Mouse (Mus musculus) limb, embryonic 11.5 days (tissue): Measurements from ENCODE around the gene Cideb. TPM values are rescaled to one million over a fixed set of nuclear protein-coding genes. Genes with fewer than 3 reads are reported as not detected.
A peak's percentile ranks its signal among the peaks of the same experiment; 100 is the strongest.

Experiments
- ATAC-seq: fragments of 200-750 bp; cut with Nextera tagmentation; 2 replicates; pipeline ENCODE4 v1.8.0; 2017; ENCODE audit warnings: low read depth; ENCODE audit not compliant: insufficient number of reproducible peaks, low FRiP score, low TSS enrichment
- DNase-seq: peaks from one replicate; pipeline ENCODE4 v3.0.0-alpha.2; 2015; ENCODE audit warnings: low spot score
- H3K27ac ChIP-seq: fragments of 300-500 bp; sonication (generic); replicated peaks from 2 replicates; pipeline ENCODE4 v1.5.1; 2014; ENCODE audit warnings: low read depth, mild to moderate bottlenecking, low read length
- H3K27me3 ChIP-seq: fragments of 300-500 bp; sonication (generic); 2 replicates; pipeline ENCODE4 v1.6.1; 2014; ENCODE audit warnings: mild to moderate bottlenecking, low read length, mixed read lengths; ENCODE audit not compliant: control insufficient read depth, insufficient read depth
- H3K36me3 ChIP-seq: fragments of 300-500 bp; sonication (generic); 2 replicates; pipeline ENCODE4 v1.6.1; 2014; ENCODE audit warnings: mild to moderate bottlenecking, low read length, moderate library complexity, mixed read lengths; ENCODE audit not compliant: control insufficient read depth, insufficient read depth
- H3K4me1 ChIP-seq: fragments of 300-500 bp; sonication (generic); 2 replicates; pipeline ENCODE4 v1.6.1; 2014; ENCODE audit warnings: low read length, mixed read lengths; ENCODE audit not compliant: control insufficient read depth, insufficient read depth
- H3K4me2 ChIP-seq: fragments of 300-500 bp; sonication (generic); 2 replicates; pipeline ENCODE4 v1.6.1; 2014; ENCODE audit warnings: low read depth, mild to moderate bottlenecking, moderate library complexity; ENCODE audit not compliant: severe bottlenecking
- H3K4me3 ChIP-seq: fragments of 300-500 bp; sonication (generic); 2 replicates; pipeline ENCODE4 v1.5.1; 2014; ENCODE audit warnings: low read depth, low read length
- H3K9ac ChIP-seq: fragments of 300-500 bp; sonication (generic); 2 replicates; pipeline ENCODE4 v1.6.1; 2014; ENCODE audit warnings: mild to moderate bottlenecking, low read length
- H3K9me3 ChIP-seq: fragments of 300-500 bp; sonication (generic); 2 replicates; pipeline ENCODE4 v1.6.1; 2016; ENCODE audit warnings: low read length; ENCODE audit not compliant: control insufficient read depth
- WGBS: fragments of 180-500 bp; shearing (Covaris S2); extraction: QIAGEN DNeasy Blood & Tissue Kit; methylation state at CpG from one replicate; pipeline ENCODE4 v1.1.7; 2014; 5-methylcytosine and 5-hydroxymethylcytosine counted together
- polyA plus RNA-seq: library from polyadenylated mRNA; unstranded; fragments of >200 nt; fragmentation: Nextera tagmentation; extraction: Ambion mirVana; gene quantifications from 2 replicates; pipeline ENCODE4 v1.2.1, GENCODE M21; 2014

The Cideb gene
- polyA plus RNA-seq, 1 experiment from 2014 or later = 0.37 TPM

DNA sequence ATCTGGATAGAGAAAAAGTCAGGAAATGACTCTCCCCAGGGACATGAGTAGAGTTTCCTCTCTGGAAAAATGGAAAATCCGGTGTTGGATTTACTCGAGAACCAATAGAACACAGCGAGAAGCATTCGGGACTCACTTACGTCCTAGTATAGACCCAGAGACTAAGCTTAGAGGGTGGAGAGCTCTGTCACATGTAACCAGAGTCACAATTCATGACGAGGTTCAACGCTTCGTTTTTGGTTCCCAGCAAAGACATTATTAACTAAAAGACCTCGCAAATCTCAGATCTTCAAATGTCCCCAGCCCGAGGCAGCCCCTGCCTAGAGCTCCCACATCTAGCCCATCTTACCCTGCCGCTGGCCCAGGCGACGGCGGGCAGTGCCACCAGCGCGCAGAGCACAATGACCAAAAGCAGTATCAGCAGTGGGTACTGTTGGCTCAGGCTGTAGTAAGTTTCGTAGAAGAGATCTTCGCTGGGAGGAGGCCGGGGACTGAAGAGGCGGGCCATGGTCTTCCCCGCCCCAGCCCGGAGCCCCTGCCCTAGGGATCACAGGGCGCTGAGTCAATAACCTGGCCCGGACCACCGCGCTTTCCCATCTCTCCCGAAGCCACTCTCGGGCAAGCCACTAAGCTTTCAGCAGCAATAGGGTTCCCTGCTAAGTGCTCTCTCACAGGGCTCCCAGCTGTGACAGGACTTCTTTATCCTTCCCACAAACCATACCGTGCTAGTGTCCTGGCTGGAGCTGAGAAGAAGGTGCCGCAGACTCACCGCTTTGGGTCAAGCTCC is 25.1 kb upstream of the Cideb start:
- DNase-seq = peak; percentile 58
- WGBS = 1% methylated on average over 31 of the region's 31 CpGs
- Histone ChIP-seq H3K4me1 (peaks cover 18% of the 10 kb centered on the region), H3K27ac (peak overlapping the region; percentile 3; the same call in 1 of the 2 replicates), H3K27me3 (peaks cover 21% of the 10 kb centered on the region; the same call in 1 of the 2 replicates), H3K9me3 (no peaks in the 10 kb centered on the region), H3K9ac (peak overlapping the region; percentile 49), H3K36me3 (no peaks in the 10 kb centered on the region), H3K4me2 (peak overlapping the region; percentile 79), H3K4me3 (peak overlapping the region; percentile 48)
- ATAC-seq = peak; percentile 23; the same call in 1 of the 2 replicates

GRCm38 (mm10) chr14:55782361-55782960 is 24.2 kb upstream of the Cideb start:
- Histone ChIP-seq H3K4me2 (peak overlapping the region; percentile 79), H3K27ac (no peak overlapping the region)
- no peak for ATAC-seq

GRCm38 (mm10) chr14:55781310-55781709 is 23.1 kb upstream of the Cideb start:
- H3K9ac ChIP-seq = no peak overlapping the region
- peak overlapping the region; percentile 15 for H3K4me3 ChIP-seq
- 14% methylated on average over 14 of the region's 14 CpGs for WGBS
- H3K4me2 ChIP-seq = peak overlapping the region; percentile 35
- peaks cover 9% of the 10 kb centered on the region; the same call in 1 of the 2 replicates for H3K27me3 ChIP-seq
- H3K27ac ChIP-seq = no peak overlapping the region
- H3K9me3 ChIP-seq = no peaks in the 10 kb centered on the region
- H3K4me1 ChIP-seq = peaks cover 15% of the 10 kb centered on the region
- H3K36me3 ChIP-seq = no peaks in the 10 kb centered on the region
- peak; percentile 63; the same call in 1 of the 2 replicates for ATAC-seq
- peak; percentile 80 for DNase-seq

More at GRCm38 (mm10) chr14:55782361-55782960, 24.2 kb upstream of the Cideb start:
- WGBS = 49% methylated on average over 9 of the region's 9 CpGs
- peaks cover 14% of the 10 kb centered on the region; the same call in 1 of the 2 replicates for H3K27me3 ChIP-seq
- no peak for DNase-seq
- H3K4me3 ChIP-seq = peak overlapping the region; percentile 48
- H3K9ac ChIP-seq = peak overlapping the region; percentile 32; the same call in 1 of the 2 replicates
- peaks cover 15% of the 10 kb centered on the region for H3K4me1 ChIP-seq
- H3K36me3 ChIP-seq = no peaks in the 10 kb centered on the region
- H3K9me3 ChIP-seq = no peaks in the 10 kb centered on the region

- Histone ChIP-seq H3K4me3 (no peak overlapping the region; the same call in 1 of the 2 replicates), H3K27ac (no peak overlapping the region), H3K4me1 (peaks cover 15% of the 10 kb centered on the region), H3K4me2 (0 out of 2 replicates have a peak overlapping the region, but pooled peaks have one; percentile 35), H3K9ac (peak overlapping the region; percentile 1; the same call in 1 of the 2 replicates), H3K9me3 (no peaks in the 10 kb centered on the region), H3K27me3 (peaks cover 5% of the 10 kb centered on the region; the same call in 1 of the 2 replicates), H3K36me3 (no peaks in the 10 kb centered on the region)
- 78% methylated on average over 11 of the region's 11 CpGs for WGBS
- DNase-seq = no peak
- no peak; the same call in 1 of the 2 replicates for ATAC-seq
Measured at GRCm38 (mm10) chr14:55780736-55781135, 22.5 kb upstream of the Cideb start.

DNA sequence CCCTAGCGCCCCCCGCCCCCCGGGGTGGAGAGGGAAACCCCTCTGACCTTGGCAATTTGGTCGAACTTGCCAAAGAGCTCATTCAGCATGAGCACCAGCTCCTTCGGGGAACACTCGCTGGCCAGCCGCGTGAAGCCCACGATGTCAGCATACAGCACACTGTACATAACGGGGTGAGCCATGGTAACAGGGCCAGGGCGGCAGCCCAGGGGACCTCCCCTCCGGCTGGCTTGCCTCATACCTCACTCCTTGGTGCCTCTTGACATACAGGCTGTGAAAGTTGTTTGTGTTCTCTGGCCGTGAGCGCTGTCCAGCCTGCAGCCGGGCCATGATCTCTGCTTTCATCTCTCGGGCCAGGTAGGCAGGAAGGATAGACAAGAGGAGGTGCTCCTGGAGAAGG is 21.4 kb upstream of the Cideb start:
- 59% methylated on average over 16 of the region's 16 CpGs for WGBS
- no peaks in the 10 kb centered on the region for H3K36me3 ChIP-seq
- peaks cover under 1% of the 10 kb centered on the region; the same call in 1 of the 2 replicates for H3K27me3 ChIP-seq
- H3K9me3 ChIP-seq = no peaks in the 10 kb centered on the region
- DNase-seq (no peak), ATAC-seq (no peak)
- no peak overlapping the region for H3K9ac ChIP-seq
- peaks cover 15% of the 10 kb centered on the region for H3K4me1 ChIP-seq
- no peak overlapping the region for H3K27ac ChIP-seq
- no peak overlapping the region for H3K4me2 ChIP-seq
- no peak overlapping the region for H3K4me3 ChIP-seq

- H3K9me3 ChIP-seq = no peaks in the 10 kb centered on the region
- no peaks in the 10 kb centered on the region for H3K27me3 ChIP-seq
- H3K4me3 ChIP-seq = no peak overlapping the region
- H3K36me3 ChIP-seq = no peaks in the 10 kb centered on the region
- ATAC-seq = no peak
- H3K4me1 ChIP-seq = peaks cover 15% of the 10 kb centered on the region
- 88% methylated on average over 15 of the region's 15 CpGs for WGBS
- no peak overlapping the region for H3K27ac ChIP-seq
- DNase-seq = no peak
- H3K4me2 ChIP-seq = no peak overlapping the region
- H3K9ac ChIP-seq = no peak overlapping the region
Measured at GRCm38 (mm10) chr14:55778686-55779085, 20.4 kb upstream of the Cideb start.

DNA sequence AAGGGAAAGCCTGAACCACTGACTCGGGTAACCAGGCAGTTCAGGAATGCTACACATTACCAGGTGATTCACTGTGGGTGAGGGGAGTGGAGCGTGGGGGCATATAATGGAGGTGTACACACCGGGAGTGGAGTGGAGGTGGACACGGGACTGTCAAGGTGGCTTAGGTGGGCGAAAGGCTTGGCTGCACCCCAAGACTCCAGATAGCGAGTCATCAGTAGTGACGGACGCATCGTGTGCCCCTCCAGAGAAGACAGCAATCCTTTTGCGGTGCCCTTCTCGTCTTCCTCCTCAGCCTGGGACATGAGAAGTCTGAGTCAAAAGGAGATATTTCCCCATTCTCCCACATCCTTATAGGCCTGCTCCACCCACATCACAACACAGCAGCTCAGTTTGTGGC is 19.5 kb upstream of the Cideb start:
- Histone ChIP-seq H3K9ac (no peak overlapping the region), H3K27ac (no peak overlapping the region), H3K9me3 (no peaks in the 10 kb centered on the region), H3K27me3 (no peaks in the 10 kb centered on the region), H3K36me3 (no peaks in the 10 kb centered on the region), H3K4me2 (no peak overlapping the region), H3K4me3 (no peak overlapping the region), H3K4me1 (peaks cover 15% of the 10 kb centered on the region)
- 90% methylated on average over 11 of the region's 11 CpGs for WGBS
- no peak for ATAC-seq
- DNase-seq = no peak

DNA sequence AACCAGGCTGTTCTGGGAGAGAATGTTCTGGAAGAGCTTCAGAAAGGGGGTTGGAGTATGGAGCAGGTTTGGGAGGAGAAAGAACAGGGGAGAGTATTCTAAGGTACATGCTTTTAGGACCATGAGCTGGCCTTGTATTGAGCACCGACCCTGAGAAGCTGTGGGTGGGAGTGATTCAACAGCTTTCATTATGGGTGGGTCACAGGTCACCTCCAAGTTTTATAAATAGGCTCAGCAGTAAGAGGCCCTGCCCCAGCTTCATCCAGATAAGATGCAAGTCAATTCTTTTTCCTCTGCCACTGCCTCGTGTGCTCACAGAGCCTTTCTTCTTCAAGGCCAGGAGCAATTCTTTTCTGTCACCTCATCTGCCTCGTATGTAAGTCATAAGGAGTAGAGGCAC is 18.9 kb upstream of the Cideb start:
- DNase-seq (no peak), ATAC-seq (no peak)
- Histone ChIP-seq H3K9me3 (no peaks in the 10 kb centered on the region), H3K4me2 (no peak overlapping the region), H3K9ac (no peak overlapping the region), H3K27ac (no peak overlapping the region), H3K36me3 (no peaks in the 10 kb centered on the region), H3K4me3 (no peak overlapping the region), H3K27me3 (no peaks in the 10 kb centered on the region), H3K4me1 (peaks cover 9% of the 10 kb centered on the region)
- whole genome bisulfite sequencing = 48% methylated on average over 3 of the region's 3 CpGs
